Mouse (Mus musculus) lung, embryonic 14.5 days (tissue): ENCODE measurements at regions not wholly inside any gene's neighbourhood (a gene's known extent, or its start where the extent isn't known, plus 50 kb on each side); places are given as distances from the start of the nearest gene placed in this dataset.

Experiments used
- ATAC-seq: fragments of 200-750 bp; cut with Nextera tagmentation; 2 replicates; pipeline ENCODE4 v1.8.0; 2017; ENCODE audit warnings: mild to moderate bottlenecking, moderate TSS enrichment, moderate library complexity; ENCODE audit not compliant: insufficient read depth
- DNase-seq: peaks from one replicate; pipeline ENCODE4 v3.0.0-alpha.2; 2015
- H3K27ac ChIP-seq: fragments of 300-500 bp; sonication (generic); 2 replicates; pipeline ENCODE4 v1.5.1; 2014; ENCODE audit warnings: low read depth, mild to moderate bottlenecking, moderate library complexity
- H3K27me3 ChIP-seq: fragments of 300-500 bp; sonication (generic); 2 replicates; pipeline ENCODE4 v1.6.1; 2014; ENCODE audit warnings: low read length, control low read depth; ENCODE audit not compliant: insufficient read depth
- H3K36me3 ChIP-seq: fragments of 300-500 bp; sonication (generic); 2 replicates; pipeline ENCODE4 v1.6.1; 2014; ENCODE audit warnings: control low read depth; ENCODE audit not compliant: insufficient read depth
- H3K4me1 ChIP-seq: fragments of 300-500 bp; sonication (generic); 2 replicates; pipeline ENCODE4 v1.6.1; 2014; ENCODE audit warnings: antibody characterized with exemption, control low read depth; ENCODE audit not compliant: insufficient read depth
- H3K4me2 ChIP-seq: fragments of 300-500 bp; sonication (generic); 2 replicates; pipeline ENCODE4 v1.6.1; 2014; ENCODE audit warnings: mild to moderate bottlenecking
- H3K4me3 ChIP-seq: fragments of 300-500 bp; sonication (generic); 2 replicates; pipeline ENCODE4 v1.5.1; 2014; ENCODE audit warnings: low read depth, low read length
- H3K9ac ChIP-seq: fragments of 300-500 bp; sonication (generic); 2 replicates; pipeline ENCODE4 v1.6.1; 2014
- H3K9me3 ChIP-seq: fragments of 300-500 bp; sonication (generic); 2 replicates; pipeline ENCODE4 v1.6.1; 2016; ENCODE audit warnings: low read depth, low read length, control low read depth
- CTCF ChIP-seq: IDR thresholded peaks from 2 replicates; pipeline ENCODE4 v1.5.1; 2016; ENCODE audit warnings: antibody characterized with exemption, low read depth
- WGBS: fragments of 180-500 bp; shearing (Covaris S2); extraction: QIAGEN DNeasy Blood & Tissue Kit; methylation state at CpG from one replicate; pipeline ENCODE4 v1.1.7; 2014; 5-methylcytosine and 5-hydroxymethylcytosine counted together

GRCm38 (mm10) chr15:24969391-24969812, 444.2 kb downstream of the Basp1 start:
- H3K9me3 ChIP-seq: no peaks in the 10 kb centered on the region
- H3K27me3 ChIP-seq: no peaks in the 10 kb centered on the region
- no peak overlapping the region for H3K27ac ChIP-seq
- no peaks in the 10 kb centered on the region for H3K36me3 ChIP-seq
- peak; percentile 87 for ATAC-seq
- no peak overlapping the region for H3K9ac ChIP-seq
- TF ChIP-seq CTCF: no peak
- H3K4me2 ChIP-seq: no peak overlapping the region
- WGBS: 17% methylated on average over 2 of the region's 2 CpGs
- no peak overlapping the region for H3K4me3 ChIP-seq
- peaks cover 3% of the 10 kb centered on the region; the same call in 1 of the 2 replicates for H3K4me1 ChIP-seq
- DNase-seq: peak; percentile 76

- H3K9ac ChIP-seq: no peak overlapping the region
- no peaks in the 10 kb centered on the region for H3K9me3 ChIP-seq
- H3K4me1 ChIP-seq: peaks cover 3% of the 10 kb centered on the region; the same call in 1 of the 2 replicates
- H3K36me3 ChIP-seq: no peaks in the 10 kb centered on the region
- ATAC-seq: no peak
- no peak overlapping the region for H3K4me2 ChIP-seq
- no peak overlapping the region for H3K27ac ChIP-seq
- TF ChIP-seq CTCF: no peak
- H3K4me3 ChIP-seq: no peak overlapping the region
- DNase-seq: no peak
- no peaks in the 10 kb centered on the region for H3K27me3 ChIP-seq
- 81% methylated on average over 7 of the region's 7 CpGs for WGBS
These were observed 444.8 kb downstream of the Basp1 start for GRCm38 (mm10) chr15:24968636-24969317.

GRCm38 (mm10) chr15:24929742-24930141, 483.8 kb downstream of the Basp1 start:
- Histone ChIP-seq H3K9ac (no peak overlapping the region), H3K4me3 (no peak overlapping the region), H3K4me2 (no peak overlapping the region), H3K36me3 (no peaks in the 10 kb centered on the region), H3K4me1 (no peaks in the 10 kb centered on the region), H3K9me3 (no peaks in the 10 kb centered on the region), H3K27ac (no peak overlapping the region), H3K27me3 (no peaks in the 10 kb centered on the region)
- ATAC-seq (no peak), DNase-seq (no peak)
- 59% methylated on average over 2 of the region's 2 CpGs for WGBS
- no peak for TF ChIP-seq CTCF

GRCm38 (mm10) chr15:24911866-24912265, 501.7 kb downstream of the Basp1 start:
- TF ChIP-seq CTCF: no peak

DNA sequence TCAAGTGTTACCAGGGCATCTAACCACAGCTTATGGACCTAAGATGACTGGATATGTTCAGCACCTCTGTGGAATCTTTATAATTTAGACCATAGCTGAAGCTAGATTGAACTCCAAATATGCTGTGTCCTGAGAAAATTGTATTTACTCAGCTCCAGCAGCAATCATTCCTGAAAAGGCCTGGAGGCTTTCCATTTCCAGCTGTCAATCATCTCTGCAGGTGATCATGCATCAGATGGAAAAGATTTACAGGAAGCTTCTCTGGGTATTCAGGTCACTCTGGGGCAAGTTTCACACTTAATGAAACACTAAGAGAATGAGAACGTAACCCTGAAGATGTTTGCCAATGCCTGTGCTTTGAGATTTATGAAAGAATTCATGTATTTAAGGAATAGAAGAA, 502.1 kb downstream of the Basp1 start:
- Histone ChIP-seq H3K4me1 (no peaks in the 10 kb centered on the region), H3K36me3 (no peaks in the 10 kb centered on the region), H3K9ac (no peak overlapping the region), H3K4me3 (no peak overlapping the region), H3K27me3 (no peaks in the 10 kb centered on the region), H3K9me3 (no peaks in the 10 kb centered on the region), H3K27ac (no peak overlapping the region), H3K4me2 (no peak overlapping the region)
- TF ChIP-seq CTCF: no peak
- ATAC-seq (no peak), DNase-seq (no peak)
- WGBS: 80% methylated on average over 1 of the region's 1 CpGs

More at GRCm38 (mm10) chr15:24911866-24912265, 501.7 kb downstream of the Basp1 start:
- Histone ChIP-seq H3K27me3 (no peaks in the 10 kb centered on the region), H3K4me3 (no peak overlapping the region), H3K4me2 (no peak overlapping the region), H3K36me3 (no peaks in the 10 kb centered on the region), H3K9ac (no peak overlapping the region), H3K4me1 (no peaks in the 10 kb centered on the region), H3K9me3 (no peaks in the 10 kb centered on the region), H3K27ac (no peak overlapping the region)
- no peak for ATAC-seq
- no peak for DNase-seq
- WGBS: 74% methylated on average over 1 of the region's 1 CpGs

DNA sequence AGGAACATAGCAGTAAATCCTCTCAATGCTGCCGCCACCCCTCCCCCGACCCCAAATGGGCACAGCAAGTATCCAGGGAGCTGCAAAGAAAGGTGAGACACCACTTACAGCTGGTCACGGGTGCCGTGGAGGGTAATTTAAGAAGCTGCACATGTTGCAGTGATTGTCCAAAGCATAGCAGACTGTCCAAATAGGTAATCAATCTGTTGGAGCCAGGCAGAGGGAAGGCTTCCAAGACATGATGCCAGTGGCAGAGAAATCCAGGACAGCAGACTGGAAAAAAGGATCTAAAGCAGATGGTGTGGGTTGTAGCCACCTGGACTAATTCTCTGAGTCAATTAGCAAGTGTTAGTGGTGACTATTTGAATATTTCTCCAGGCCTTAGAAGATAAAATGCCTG, 506.6 kb downstream of the Basp1 start:
- no peak for TF ChIP-seq CTCF
- Histone ChIP-seq H3K4me1 (no peaks in the 10 kb centered on the region), H3K4me3 (no peak overlapping the region), H3K9ac (no peak overlapping the region), H3K27ac (no peak overlapping the region), H3K27me3 (no peaks in the 10 kb centered on the region), H3K9me3 (no peaks in the 10 kb centered on the region), H3K36me3 (no peaks in the 10 kb centered on the region), H3K4me2 (no peak overlapping the region)
- ATAC-seq (no peak), DNase-seq (no peak)
- 54% methylated on average over 4 of the region's 4 CpGs for WGBS

- DNase-seq (no peak), ATAC-seq (no peak)
- H3K4me1 ChIP-seq: no peaks in the 10 kb centered on the region
- no peak for TF ChIP-seq CTCF
- H3K4me3 ChIP-seq: no peak overlapping the region
- no peak overlapping the region for H3K9ac ChIP-seq
- H3K4me2 ChIP-seq: no peak overlapping the region
- H3K36me3 ChIP-seq: no peaks in the 10 kb centered on the region
- no peaks in the 10 kb centered on the region for H3K27me3 ChIP-seq
- no peak overlapping the region for H3K27ac ChIP-seq
- no peaks in the 10 kb centered on the region for H3K9me3 ChIP-seq
- WGBS: 68% methylated on average over 1 of the region's 1 CpGs
These were observed 534.7 kb downstream of the Basp1 start for GRCm38 (mm10) chr15:24878846-24879245.
